Mouse (Mus musculus) cerebellum, adult 9-11 months (tissue): ENCODE measurements around the gene Mapk8ip1.

Experiments used
- DNase-seq: peaks from one replicate; pipeline ENCODE4 v3.0.0; 2022

Mapk8ip1 gene

GRCm38 (mm10) chr2:92371971-92372690 is 28.9 kb downstream of the Mapk8ip1 start:
- DNase-seq = no peak

GRCm38 (mm10) chr2:92370821-92371805 is 29.9 kb downstream of the Mapk8ip1 start:
- DNase-seq = peak; percentile 60

DNA sequence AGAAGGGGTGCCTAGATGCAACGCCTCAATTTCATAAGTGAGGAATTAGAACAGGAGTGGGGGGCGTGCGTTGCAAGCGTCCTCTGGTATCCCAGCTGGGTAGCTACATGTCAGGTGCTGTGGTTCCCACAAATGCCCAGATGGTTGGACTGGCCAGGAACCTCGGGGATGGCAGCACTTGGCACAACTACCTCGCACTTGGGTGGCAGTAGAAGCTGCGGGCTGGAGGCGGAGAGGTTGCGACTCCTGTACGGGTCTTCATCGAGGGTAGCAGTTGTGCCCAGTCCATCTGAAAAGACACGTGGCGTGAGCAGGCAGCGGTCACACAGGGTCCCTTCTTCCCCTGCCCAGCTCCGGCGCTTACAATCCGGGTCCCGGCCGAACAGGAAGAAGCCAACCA is 30.7 kb downstream of the Mapk8ip1 start:
- DNase-seq = peak; percentile 53

DNA sequence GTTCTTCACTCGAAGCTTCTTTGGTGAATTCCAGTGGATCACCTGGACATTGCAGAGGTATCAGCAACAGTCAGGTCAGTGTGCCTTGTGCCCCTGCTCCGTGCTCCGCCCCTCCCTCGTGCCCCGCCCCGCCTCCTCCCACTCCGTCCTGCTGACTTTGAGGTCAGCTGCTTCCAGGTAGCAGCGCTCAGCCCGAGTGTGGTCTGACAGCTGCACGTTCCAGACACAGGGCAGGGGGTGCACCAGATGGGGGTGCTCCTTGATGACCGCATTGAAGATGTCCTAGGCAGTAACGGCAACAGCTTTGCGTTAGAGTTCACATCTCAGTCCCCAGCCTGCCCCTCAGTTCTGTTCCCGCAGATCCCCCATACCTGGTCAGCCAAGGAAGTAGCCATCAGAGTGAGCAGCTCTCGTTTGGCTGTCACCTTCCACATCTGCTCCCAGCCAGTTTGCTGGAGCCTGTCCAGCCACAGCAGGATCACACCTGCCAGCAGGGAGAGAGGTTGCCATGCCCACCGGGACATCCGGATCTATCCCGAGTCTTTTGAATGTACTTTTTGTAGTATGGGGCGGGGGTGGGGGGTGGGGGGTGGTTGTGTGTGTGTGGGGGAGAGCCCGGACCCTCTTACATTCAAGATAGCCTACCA is 33.6 kb downstream of the Mapk8ip1 start:
- DNase-seq = no peak

- DNase-seq = no peak
These were observed 35.5 kb downstream of the Mapk8ip1 start for GRCm38 (mm10) chr2:92365568-92365967.

DNA sequence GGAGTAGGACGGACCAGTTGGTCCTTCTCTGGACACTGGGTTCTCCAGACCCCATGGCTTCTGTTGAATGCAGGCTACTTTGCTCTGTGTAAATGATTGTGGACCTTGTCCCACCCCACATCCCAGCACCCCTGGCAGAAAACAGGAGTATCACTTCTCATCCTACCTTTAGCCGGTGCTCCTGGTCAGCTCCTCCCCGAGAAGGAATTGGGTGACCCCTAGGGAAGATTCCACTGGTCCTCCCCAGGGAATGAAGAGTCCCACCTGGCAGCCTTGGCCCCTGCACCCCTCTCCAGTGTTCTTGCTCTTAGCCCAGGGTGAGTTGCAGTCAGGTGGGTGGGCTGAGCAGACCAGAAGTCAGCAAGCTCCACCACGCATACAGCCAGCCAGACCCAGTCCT is 37.0 kb downstream of the Mapk8ip1 start:
- no peak for DNase-seq

DNA sequence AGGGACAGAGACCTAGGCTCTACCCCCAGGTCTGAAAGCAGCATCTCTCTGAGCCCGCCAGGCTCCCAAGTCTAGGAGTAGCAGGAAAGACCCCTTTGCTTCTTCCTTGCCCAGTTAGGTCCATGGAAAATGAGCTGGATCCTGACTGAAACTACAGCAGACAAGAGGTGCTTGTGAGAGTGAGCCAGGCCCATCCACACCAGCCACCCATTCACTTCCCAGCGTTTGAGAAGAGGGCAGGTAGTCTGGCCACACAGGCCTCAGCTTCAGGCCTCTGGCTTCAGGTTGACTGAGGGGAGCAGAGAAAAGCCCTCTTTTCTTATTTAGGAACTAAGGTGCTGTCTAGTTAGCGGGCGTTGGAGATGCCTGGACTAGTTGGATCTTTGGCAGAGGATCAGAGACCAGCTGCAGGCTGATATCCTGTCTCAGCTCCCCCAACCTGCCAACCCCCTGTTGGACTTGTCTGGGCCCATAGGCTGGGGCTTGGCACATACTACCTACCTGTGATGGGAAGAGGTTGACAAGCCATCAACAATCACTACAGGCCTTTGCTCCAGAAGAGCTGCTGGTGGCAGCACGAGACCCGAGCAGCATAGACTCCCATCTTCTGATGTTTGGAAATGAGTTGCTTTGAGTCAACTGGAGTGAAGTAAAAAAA is 38.4 kb downstream of the Mapk8ip1 start:
- DNase-seq = no peak

GRCm38 (mm10) chr2:92361795-92362194 is 39.3 kb downstream of the Mapk8ip1 start:
- DNase-seq = no peak

DNA sequence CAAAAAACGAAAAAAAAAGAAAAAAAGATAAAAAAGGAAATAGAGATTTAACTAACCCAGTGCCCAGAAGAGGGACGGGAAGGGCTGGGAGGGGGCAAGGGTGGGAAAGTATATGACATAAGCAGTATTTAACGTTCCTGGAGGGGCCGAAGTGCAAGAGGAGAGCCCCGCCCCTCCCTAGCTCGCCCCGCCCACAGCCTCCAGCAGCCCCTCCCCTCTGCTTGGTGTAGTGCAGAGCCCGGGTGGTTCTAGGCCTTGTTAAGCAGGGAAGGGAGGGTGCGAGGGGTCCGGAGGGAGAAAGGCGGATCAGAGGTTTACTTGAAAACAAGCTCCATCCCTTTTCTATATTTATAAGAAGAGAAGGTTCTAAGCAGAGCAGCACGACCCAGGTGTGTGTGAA is 40.2 kb downstream of the Mapk8ip1 start:
- DNase-seq = no peak

GRCm38 (mm10) chr2:92360186-92360823 is 40.8 kb downstream of the Mapk8ip1 start:
- DNase-seq = no peak

DNA sequence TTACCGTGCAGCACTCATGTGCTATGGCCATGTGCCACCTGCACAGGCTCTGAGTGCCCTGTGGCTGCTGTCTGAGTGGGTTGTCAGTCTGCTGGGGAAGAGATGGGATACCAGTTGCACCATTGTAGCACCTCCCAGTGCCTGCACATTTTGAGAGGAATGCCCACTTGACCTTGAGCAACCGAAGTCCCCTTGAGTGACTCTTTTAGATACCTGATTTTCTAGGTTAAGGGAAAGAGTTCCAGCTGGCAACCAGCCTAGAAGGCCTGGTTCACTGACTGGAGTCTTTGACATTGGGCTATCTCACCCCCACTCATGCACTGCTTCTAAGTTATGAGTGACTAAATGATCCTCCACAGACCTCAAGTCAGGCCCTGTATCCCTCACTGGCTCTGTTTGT is 41.8 kb downstream of the Mapk8ip1 start:
- DNase-seq = no peak

GRCm38 (mm10) chr2:92354224-92354623 is 46.8 kb downstream of the Mapk8ip1 start:
- no peak for DNase-seq

- no peak for DNase-seq
These were observed 47.7 kb downstream of the Mapk8ip1 start for GRCm38 (mm10) chr2:92353402-92353801.

DNA sequence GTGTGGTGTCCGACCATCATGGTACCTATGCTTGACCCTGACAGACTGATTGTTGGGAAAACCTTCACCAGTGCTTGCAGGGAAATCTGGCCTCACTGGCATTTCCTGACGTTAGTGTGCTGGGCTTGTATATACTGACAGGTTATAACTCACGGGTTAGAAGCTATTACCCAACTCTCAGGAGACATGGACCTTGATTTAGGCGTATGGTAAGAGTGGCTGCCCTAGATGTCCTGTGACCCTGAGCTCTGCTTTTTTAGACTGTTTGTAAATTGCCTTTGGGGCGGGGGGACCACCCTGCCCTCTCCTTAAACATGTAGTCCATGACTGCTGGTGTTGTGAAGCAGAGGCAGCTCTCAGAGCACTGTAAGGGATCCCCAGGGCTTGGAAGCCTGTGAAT is 50.4 kb downstream of the Mapk8ip1 start:
- DNase-seq = no peak

- no peak for DNase-seq
These were observed 51.3 kb downstream of the Mapk8ip1 start for GRCm38 (mm10) chr2:92349589-92350425.

DNA sequence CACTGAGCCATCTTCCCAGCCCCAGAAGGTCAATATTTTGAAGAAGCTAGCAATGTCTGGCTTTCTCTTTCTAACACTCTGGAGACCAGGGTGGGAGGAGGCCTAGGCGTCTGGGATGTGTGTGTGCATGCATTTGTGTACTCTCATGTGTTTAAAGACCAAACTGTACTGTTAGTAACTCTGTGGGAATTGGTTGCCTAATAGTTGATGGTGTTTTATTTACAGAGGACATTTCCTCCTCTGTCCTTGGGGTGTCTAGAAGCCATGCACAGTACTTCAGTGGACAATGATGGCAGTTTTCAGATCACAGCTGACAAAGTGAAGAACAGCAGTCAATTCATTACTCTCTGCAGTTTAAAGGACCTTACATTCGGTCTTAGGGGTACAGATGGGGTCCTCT is 53.9 kb downstream of the Mapk8ip1 start:
- DNase-seq = no peak

DNA sequence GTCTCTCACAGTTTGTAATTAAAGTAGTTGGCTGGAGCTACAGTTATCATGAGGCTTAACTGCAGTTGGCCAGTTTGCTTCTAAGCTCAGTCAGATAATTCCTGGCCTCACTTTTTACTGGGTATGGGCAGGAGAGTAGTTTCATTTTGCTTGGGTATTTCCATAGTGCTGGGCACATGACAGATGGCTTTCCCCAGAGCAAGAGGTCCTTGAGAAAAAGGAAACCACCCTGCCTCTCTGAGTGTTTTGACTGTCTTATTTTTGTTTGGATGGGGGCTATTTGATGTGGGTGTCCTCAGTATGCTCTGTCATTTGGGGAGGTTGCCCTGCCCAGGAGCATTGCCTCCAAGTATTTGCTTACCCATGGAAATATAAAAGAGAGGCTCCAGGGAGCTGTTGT is 58.6 kb downstream of the Mapk8ip1 start:
- DNase-seq = no peak
